Mouse (Mus musculus): Measurements from ENCODE around the gene Pax7.

DNA sequence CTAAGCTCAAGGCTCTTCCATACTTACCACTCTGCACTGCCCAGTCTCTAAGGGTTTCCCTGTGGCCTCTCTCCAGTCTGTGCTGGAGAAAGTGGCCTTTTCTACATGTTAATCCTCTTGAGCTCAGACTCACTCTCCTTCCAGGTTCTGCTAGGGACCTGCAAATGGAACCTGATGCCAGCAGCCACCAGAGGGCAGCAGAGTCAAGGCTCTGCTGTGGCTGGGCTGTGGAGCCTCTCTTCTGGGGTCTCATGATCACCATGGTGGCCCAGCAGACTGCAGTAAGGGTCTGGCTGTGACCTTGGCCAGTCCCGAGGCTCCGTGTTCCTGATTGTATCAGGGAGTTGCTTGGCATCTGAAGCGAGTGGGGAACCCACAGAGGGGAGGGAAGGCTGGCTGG is 39.3 kb upstream of the Pax7 start:
- TF ChIP-seq CHD1 (IDR thresholded peaks at IDR 0.05; ENCODE audit: low read depth, low read length), result no peak
- TF ChIP-seq CHD2 (IDR thresholded peaks at IDR 0.05; ENCODE audit: low read length), result no peak
- peak; percentile 54 to 74; a peak in 3 of 4 replicates for TF ChIP-seq CTCF (conservative IDR thresholded peaks at IDR 0.05 in 1 of 2, IDR thresholded peaks at IDR 0.05 in 1 of 2; ENCODE audit: low read depth in 2 of 2, low read length in 2 of 2)
- TF ChIP-seq BHLHE40 (IDR thresholded peaks at IDR 0.05; ENCODE audit: low read depth, low read length), result no peak
- TF ChIP-seq NELFE (IDR thresholded peaks at IDR 0.05; ENCODE audit: low read depth, low read length), result no peak
- TF ChIP-seq UBTF (IDR thresholded peaks at IDR 0.05; ENCODE audit: low read depth, low read length), result no peak
- TF ChIP-seq PAX5 (IDR thresholded peaks at IDR 0.05; ENCODE audit: low read length), result no peak
- no peak for TF ChIP-seq POLR2A (IDR thresholded peaks at IDR 0.05; ENCODE audit: low read depth, low read length)

Data from CH12.LX (cell line).